Comparison of ENCODE assay signal across 8 mouse cellular contexts in genomic region chr10:43577997-43578331, GRCm38 (mm10). TPM values are rescaled to one million over a fixed set of nuclear protein-coding genes. Genes with fewer than 3 reads are reported as not detected.
DNase-seq lines count a peak whose midpoint lies in the region; ATAC-seq and TF ChIP-seq lines count a peak whose summit lies in the region.

Gene Cd24a, plus strand, starts transcription at chr10:43578284.

- 2% methylated on average over 6 of the region's 6 CpGs for WGBS in forebrain, embryonic 14.5 days
- WGBS in intestine, postnatal 0 days: under 1% methylated on average over 6 of the region's 6 CpGs

- ATAC-seq in forebrain, embryonic 14.5 days: no peak
- ATAC-seq in intestine, postnatal 0 days: no peak

- H3K4me1 ChIP-seq in forebrain, embryonic 14.5 days (ENCODE audit: control insufficient read depth, insufficient read depth, low read length): peaks cover 7% of the 10 kb centered on the region
- 0 out of 2 replicates have a peak, but pooled peaks cover 5% of the 10 kb centered on the region for H3K4me1 ChIP-seq in intestine, postnatal 0 days (replicated peaks; ENCODE audit: control insufficient read depth, insufficient read depth, low read length)

- peak within 1 kb of the TSS; percentile 99 for H3K9ac ChIP-seq in forebrain, embryonic 14.5 days (ENCODE audit: low read length)
- peak within 1 kb of the TSS; percentile 54 for H3K9ac ChIP-seq in intestine, postnatal 0 days (ENCODE audit: low read depth, low read length)

- peak within 1 kb of the TSS; percentile 85 for H3K4me3 ChIP-seq in forebrain, embryonic 14.5 days (ENCODE audit: low read depth, low read length)
- peak within 1 kb of the TSS; percentile 64 for H3K4me3 ChIP-seq in intestine, postnatal 0 days (ENCODE audit: low read depth, low read length)
- H3K4me3 ChIP-seq in myocyte: peak within 1 kb of the TSS; percentile 37

- no peak for DNase-seq in layer of hippocampus, postnatal 10 days (ENCODE audit: low spot score in 2 of 2)
- no peak for DNase-seq in layer of hippocampus, adult 9-10 months (ENCODE audit: low spot score)
- DNase-seq in adrenal gland, postnatal 10 days: no peak
- DNase-seq in forebrain, embryonic 14.5 days (ENCODE audit: low spot score): no peak
- DNase-seq in yolk sac, embryonic 10.5 days (ENCODE audit: low spot score): no peak
- no peak for DNase-seq in spleen, postnatal 14 days (ENCODE audit: low spot score in 2 of 2)

- peak within 1 kb of the TSS; percentile 97 for H3K27ac ChIP-seq in forebrain, embryonic 14.5 days (ENCODE audit: low read depth, low read length)
- peak within 1 kb of the TSS; percentile 77 for H3K27ac ChIP-seq in intestine, postnatal 0 days (ENCODE audit: low read depth, low read length)

- peak within 1 kb of the TSS; percentile 81 for H3K4me2 ChIP-seq in forebrain, embryonic 14.5 days (ENCODE audit: low read length)
- H3K4me2 ChIP-seq in intestine, postnatal 0 days (replicated peaks; ENCODE audit: low read depth): peak within 1 kb of the TSS; percentile 97
- peak within 1 kb of the TSS; percentile 91 for H3K4me2 ChIP-seq in myocyte (ENCODE audit: low read depth)

- H3K36me3 ChIP-seq in forebrain, embryonic 14.5 days (ENCODE audit: control insufficient read depth, insufficient read depth, low read length): peaks cover 12% of the 10 kb centered on the region
- no peaks in the 10 kb centered on the region for H3K36me3 ChIP-seq in intestine, postnatal 0 days (ENCODE audit: control insufficient read depth, insufficient read depth)
- H3K36me3 ChIP-seq in myocyte (ENCODE audit: control insufficient read depth, insufficient read depth): no peaks in the 10 kb centered on the region

- TF ChIP-seq CTCF in intestine, postnatal 0 days (IDR thresholded peaks at IDR 0.05; ENCODE audit: low read depth): no peak

- H3K27me3 ChIP-seq in forebrain, embryonic 14.5 days (replicated peaks; ENCODE audit: control insufficient read depth, insufficient read depth, low read length): no peaks in the 10 kb centered on the region
- H3K27me3 ChIP-seq in intestine, postnatal 0 days (replicated peaks; ENCODE audit: control insufficient read depth, insufficient read depth, low read length): no peaks in the 10 kb centered on the region
- H3K27me3 ChIP-seq in myocyte (ENCODE audit: control insufficient read depth, insufficient read depth, insufficient read length): no peaks in the 10 kb centered on the region

- H3K9me3 ChIP-seq in forebrain, embryonic 14.5 days (replicated peaks; ENCODE audit: control insufficient read depth, low read length): no peaks in the 10 kb centered on the region
- no peaks in the 10 kb centered on the region for H3K9me3 ChIP-seq in intestine, postnatal 0 days (ENCODE audit: control insufficient read depth)

- no peak for TF ChIP-seq POLR2A in myocyte (IDR thresholded peaks at IDR 0.05; ENCODE audit: insufficient read length, low read depth)

- H3ac ChIP-seq in myocyte (ENCODE audit: control insufficient read depth, insufficient read length): no peak within 1 kb of the TSS

- no peaks in the 10 kb centered on the region for H3K79me2 ChIP-seq in myocyte (ENCODE audit: control insufficient read depth, insufficient read depth)

TF ChIP-seq in myocyte, 11 proteins besides CTCF, POLR2A, EP300 and RAD21:
- no peak for TF ChIP-seq USF1 (IDR thresholded peaks at IDR 0.05; ENCODE audit: low read depth)
- TF ChIP-seq E2F4 (IDR thresholded peaks at IDR 0.05; ENCODE audit: insufficient read depth): no peak
- TF ChIP-seq SRF (IDR thresholded peaks at IDR 0.05; ENCODE audit: control insufficient read depth, insufficient read length, low read depth): no peak
- TF ChIP-seq MYOD1 (IDR thresholded peaks at IDR 0.05; ENCODE audit: control insufficient read depth in 1 of 3, insufficient read length in 2 of 3, low read depth in 2 of 3): no peak
- no peak for TF ChIP-seq MYOG (IDR thresholded peaks at IDR 0.05; ENCODE audit: control insufficient read depth in 1 of 3, insufficient read depth in 1 of 3, insufficient read length in 2 of 3, low read depth in 2 of 3)
- no peak for TF ChIP-seq CEBPB (IDR thresholded peaks at IDR 0.05; ENCODE audit: insufficient read depth, poor library complexity, severe bottlenecking)
- no peak for TF ChIP-seq REST (IDR thresholded peaks at IDR 0.05; ENCODE audit: insufficient read depth, insufficient read length)
- no peak for TF ChIP-seq POLR2AphosphoS2 (IDR thresholded peaks at IDR 0.05; ENCODE audit: insufficient read length, low read depth)
- TF ChIP-seq TCF3 (IDR thresholded peaks at IDR 0.05; ENCODE audit: insufficient read length, low read depth): no peak
- TF ChIP-seq TCF12 (IDR thresholded peaks at IDR 0.05; ENCODE audit: insufficient read depth, poor library complexity, severe bottlenecking): no peak
- no peak for TF ChIP-seq MAX (IDR thresholded peaks at IDR 0.05; ENCODE audit: low read depth)
TF ChIP-seq in myocyte: peak in this region for 0.

RNA-seq across cellular contexts. Expression of gene Cd24a, which starts in this region (rescaled TPM):
- total RNA-seq in layer of hippocampus, postnatal 10 days (2021): 100 to 1,000 TPM; 112 to 116 TPM
- 10 to 100 TPM; 59.7 to 91.7 TPM for total RNA-seq in adrenal gland, postnatal 10 days (2021)
- 1,214 and 1,274 TPM in 2 replicates for polyA plus RNA-seq in forebrain, embryonic 14.5 days (2014; fragmentation: Nextera tagmentation; extraction: Ambion mirVana)
- polyA plus RNA-seq in intestine, postnatal 0 days (2015; fragmentation: Nextera tagmentation; extraction: Ambion mirVana): 87.8 and 91.9 TPM in 2 replicates
- polyA plus RNA-seq in myocyte (2012; fragmentation: generic; extraction: Trizol): 31.2 TPM

Comparison
In these comparisons a context has a peak if more than half of its experiments do, and no peak if none do; other contexts are left out.
1. RNA of gene Cd24a (polyA plus RNA-seq): 1,214 to 1,274 TPM in forebrain, embryonic 14.5 days; 87.8 to 91.9 TPM in intestine, postnatal 0 days and 31.2 TPM in myocyte (single experiment); every median in the first group is over 10 times any median in the second.
2. Peak in every context shown above with its lines, with median percentiles within 50 percentile points of each other: H3K4me2 ChIP-seq and H3K4me3 ChIP-seq.